Mouse (Mus musculus) kidney, embryonic 15.5 days (tissue): ENCODE results near the gene Muc2. TPM values are rescaled to one million over a fixed set of nuclear protein-coding genes. Genes with fewer than 3 reads are reported as not detected.

Source experiments
- ATAC-seq: fragments of 200-750 bp; cut with Nextera tagmentation; replicated peaks from 2 replicates; pipeline ENCODE4 v1.8.0; 2017; ENCODE audit warnings: moderate TSS enrichment; ENCODE audit not compliant: low FRiP score
- H3K27ac ChIP-seq: fragments of 300-500 bp; sonication (generic); 2 replicates; pipeline ENCODE4 v1.5.1; 2015; ENCODE audit warnings: mild to moderate bottlenecking, inconsistent platforms
- H3K27me3 ChIP-seq: fragments of 300-500 bp; sonication (generic); 2 replicates; pipeline ENCODE4 v1.6.1; 2015; ENCODE audit warnings: inconsistent platforms
- H3K36me3 ChIP-seq: fragments of 300-500 bp; sonication (generic); 2 replicates; pipeline ENCODE4 v1.6.1; 2015; ENCODE audit warnings: inconsistent platforms
- H3K4me1 ChIP-seq: fragments of 300-500 bp; sonication (generic); 2 replicates; pipeline ENCODE4 v1.6.1; 2015; ENCODE audit warnings: inconsistent platforms
- H3K4me2 ChIP-seq: fragments of 300-500 bp; sonication (generic); 2 replicates; pipeline ENCODE4 v1.6.1; 2015; ENCODE audit warnings: moderate library complexity, mild to moderate bottlenecking, inconsistent platforms
- H3K4me3 ChIP-seq: fragments of 300-500 bp; sonication (generic); replicated peaks from 2 replicates; pipeline ENCODE4 v1.5.1; 2015; ENCODE audit warnings: mild to moderate bottlenecking, inconsistent platforms
- H3K9ac ChIP-seq: fragments of 300-500 bp; sonication (generic); 2 replicates; pipeline ENCODE4 v1.6.1; 2015; ENCODE audit warnings: mild to moderate bottlenecking, inconsistent platforms
- H3K9me3 ChIP-seq: fragments of 300-500 bp; sonication (generic); replicated peaks from 2 replicates; pipeline ENCODE4 v1.6.1; 2016; ENCODE audit warnings: inconsistent platforms
- WGBS: fragments of 180-500 bp; shearing (Covaris S2); methylation state at CpG from one replicate; pipeline ENCODE4 v1.1.7; 2015; ENCODE audit warnings: mixed read lengths; 5-methylcytosine and 5-hydroxymethylcytosine counted together
- polyA plus RNA-seq: library from polyadenylated mRNA; unstranded; fragments of >200 nt; fragmentation: Nextera tagmentation; extraction: Ambion mirVana; gene quantifications from 2 replicates; pipeline ENCODE4 v1.2.1, GENCODE M21; 2015

Muc2 gene
- polyA plus RNA-seq, 1 experiment from 2014 or later = 0.40 TPM

DNA sequence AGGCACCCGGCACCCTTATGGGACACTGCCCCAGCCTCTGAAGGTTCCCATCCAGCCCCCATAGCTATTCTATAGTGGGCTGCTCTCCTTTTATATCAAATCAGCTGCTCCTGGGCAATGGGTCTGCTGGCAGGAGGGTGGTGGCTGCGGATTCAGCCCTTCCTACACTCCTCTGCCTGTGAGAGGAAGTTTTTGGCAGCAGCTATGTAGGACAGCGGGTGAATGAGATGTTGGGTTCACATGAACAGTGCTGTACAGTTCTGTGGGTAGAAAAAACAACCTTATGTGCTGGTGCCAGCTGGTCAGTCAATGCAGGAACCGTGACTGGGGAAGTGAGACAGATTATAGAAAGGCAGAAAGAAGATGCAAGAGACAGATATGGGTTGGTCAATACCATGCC lies 11.2 kb upstream of the Muc2 start:
- H3K4me2 ChIP-seq = no peak overlapping the region
- H3K9ac ChIP-seq = no peak overlapping the region
- no peak overlapping the region for H3K27ac ChIP-seq
- H3K4me3 ChIP-seq = no peak overlapping the region
- H3K36me3 ChIP-seq = no peaks in the 10 kb centered on the region
- H3K9me3 ChIP-seq = no peaks in the 10 kb centered on the region
- H3K4me1 ChIP-seq = no peaks in the 10 kb centered on the region
- WGBS = 82% methylated on average over 4 of the region's 4 CpGs
- no peak for ATAC-seq
- no peaks in the 10 kb centered on the region for H3K27me3 ChIP-seq

- 33% methylated on average over 10 of the region's 10 CpGs for WGBS
These were observed 2.8 kb upstream of the Muc2 start for GRCm38 (mm10) chr7:141687330-141687729.

DNA sequence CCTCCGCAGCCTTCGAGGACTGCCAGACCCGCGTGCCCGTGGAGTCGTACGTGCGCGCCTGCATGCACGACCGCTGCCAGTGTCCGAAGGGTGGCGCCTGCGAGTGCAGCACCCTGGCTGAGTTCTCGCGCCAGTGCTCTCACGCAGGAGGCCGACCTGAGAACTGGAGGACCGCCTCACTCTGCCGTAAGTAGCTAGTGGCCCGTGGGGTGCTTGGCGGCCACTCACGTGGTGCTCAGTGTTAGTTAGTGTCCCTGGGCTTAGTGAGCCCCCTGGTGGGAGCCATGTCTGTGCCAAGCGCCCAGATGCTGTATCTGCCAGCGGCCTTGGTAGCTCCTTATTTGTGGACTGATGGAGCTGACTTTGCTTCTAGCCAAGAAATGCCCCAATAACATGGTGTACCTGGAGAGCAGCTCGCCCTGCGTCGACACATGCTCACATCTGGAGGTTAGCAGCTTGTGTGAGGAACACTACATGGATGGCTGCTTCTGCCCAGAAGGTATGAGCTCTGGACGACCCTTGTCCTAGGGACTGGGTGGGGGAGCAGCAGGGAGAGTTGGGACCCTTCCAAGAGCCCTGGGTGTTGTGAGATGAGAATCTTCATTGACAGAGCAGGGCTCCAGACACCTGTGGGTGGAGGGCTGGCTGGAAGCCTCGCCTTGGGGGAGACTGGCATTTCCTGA lies 3.6 kb downstream of the Muc2 start:
- H3K27ac ChIP-seq = no peak overlapping the region
- H3K9me3 ChIP-seq = no peaks in the 10 kb centered on the region
- WGBS = 56% methylated on average over 30 of the region's 30 CpGs
- no peaks in the 10 kb centered on the region for H3K36me3 ChIP-seq
- no peaks in the 10 kb centered on the region; the same call in 1 of the 2 replicates for H3K27me3 ChIP-seq
- H3K4me2 ChIP-seq = peak overlapping the region; percentile 52
- ATAC-seq = peak; percentile 57
- H3K9ac ChIP-seq = no peak overlapping the region
- H3K4me3 ChIP-seq = peak overlapping the region; percentile 15; the same call in 1 of the 2 replicates
- H3K4me1 ChIP-seq = no peaks in the 10 kb centered on the region

More at GRCm38 (mm10) chr7:141687330-141687729, 2.8 kb upstream of the Muc2 start:
- no peak overlapping the region for H3K9ac ChIP-seq
- H3K36me3 ChIP-seq = no peaks in the 10 kb centered on the region
- no peak overlapping the region for H3K4me3 ChIP-seq
- no peak overlapping the region for H3K27ac ChIP-seq
- H3K4me2 ChIP-seq = 0 out of 2 replicates have a peak overlapping the region, but pooled peaks have one; percentile 7
- no peaks in the 10 kb centered on the region for H3K9me3 ChIP-seq
- no peaks in the 10 kb centered on the region; the same call in 1 of the 2 replicates for H3K4me1 ChIP-seq
- no peak for ATAC-seq
- H3K27me3 ChIP-seq = no peaks in the 10 kb centered on the region

GRCm38 (mm10) chr7:141694274-141694639 lies 4.1 kb downstream of the Muc2 start:
- ATAC-seq = no peak
- Histone ChIP-seq H3K4me1 (no peaks in the 10 kb centered on the region), H3K4me3 (no peak overlapping the region), H3K36me3 (no peaks in the 10 kb centered on the region), H3K9ac (no peak overlapping the region), H3K4me2 (no peak overlapping the region), H3K27me3 (no peaks in the 10 kb centered on the region; the same call in 1 of the 2 replicates), H3K9me3 (no peaks in the 10 kb centered on the region), H3K27ac (no peak overlapping the region)
- WGBS = 82% methylated on average over 5 of the region's 5 CpGs

DNA sequence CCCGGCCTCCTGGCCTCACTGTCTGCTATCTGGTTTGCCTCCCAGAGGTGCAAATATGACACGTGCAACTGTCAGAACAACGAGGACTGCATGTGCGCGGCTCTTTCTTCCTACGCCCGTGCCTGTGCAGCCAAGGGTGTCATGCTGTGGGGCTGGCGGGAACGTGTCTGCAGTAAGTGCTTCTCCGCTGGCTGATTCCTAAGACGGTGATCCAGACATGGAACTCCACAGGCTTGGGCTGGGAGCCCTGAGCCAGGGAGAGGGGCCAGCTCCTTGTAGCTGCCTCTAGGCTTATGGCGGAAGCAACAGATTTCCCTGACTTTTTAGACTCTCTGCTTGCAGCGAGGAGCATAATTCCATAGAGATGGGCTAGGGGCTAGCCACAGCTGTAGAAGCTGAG lies 6.4 kb downstream of the Muc2 start:
- no peaks in the 10 kb centered on the region for H3K4me1 ChIP-seq

GRCm38 (mm10) chr7:141699556-141700220 lies 9.5 kb downstream of the Muc2 start:
- WGBS = 83% methylated on average over 8 of the region's 8 CpGs

More for the DNA sequence above, 6.4 kb downstream of the Muc2 start:
- H3K27me3 ChIP-seq = no peaks in the 10 kb centered on the region; the same call in 1 of the 2 replicates
- no peak overlapping the region for H3K27ac ChIP-seq
- no peak for ATAC-seq
- no peaks in the 10 kb centered on the region for H3K36me3 ChIP-seq
- H3K9me3 ChIP-seq = no peaks in the 10 kb centered on the region
- H3K9ac ChIP-seq = no peak overlapping the region
- H3K4me3 ChIP-seq = no peak overlapping the region
- 63% methylated on average over 13 of the region's 13 CpGs for WGBS
- H3K4me2 ChIP-seq = no peak overlapping the region

DNA sequence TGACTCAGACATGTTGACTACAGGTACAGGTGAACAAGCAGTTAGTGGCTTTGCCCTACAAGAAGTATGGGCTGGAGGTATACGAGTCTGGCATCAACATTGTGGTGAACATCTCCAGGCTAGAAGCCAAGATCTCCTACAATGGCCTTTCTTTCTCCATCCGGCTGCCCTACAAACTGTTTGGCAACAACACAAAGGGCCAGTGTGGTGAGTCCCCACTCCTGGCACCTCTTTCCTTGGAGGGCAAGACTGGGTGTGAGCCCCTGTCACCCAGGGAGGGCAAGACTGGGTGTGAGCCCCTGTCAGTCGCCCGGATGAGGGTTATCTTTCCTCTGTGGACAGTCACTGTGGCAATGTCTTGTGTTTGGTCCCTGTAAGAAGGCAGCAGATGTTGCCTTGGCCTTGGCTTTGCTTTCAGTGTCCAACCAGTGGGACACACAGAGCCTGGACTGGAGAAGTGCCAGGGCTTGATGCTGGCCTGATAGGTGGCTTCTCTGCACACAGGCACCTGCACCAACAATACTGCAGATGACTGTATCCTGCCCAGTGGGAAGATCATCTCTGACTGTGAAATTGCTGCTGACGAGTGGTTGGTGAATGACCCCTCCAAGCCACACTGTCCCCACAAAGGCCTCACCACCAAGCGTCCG lies 57.4 kb downstream of the Muc2 start:
- Histone ChIP-seq H3K4me2 (no peak overlapping the region), H3K9ac (no peak overlapping the region), H3K9me3 (no peaks in the 10 kb centered on the region), H3K27me3 (no peaks in the 10 kb centered on the region), H3K27ac (no peak overlapping the region), H3K4me1 (no peaks in the 10 kb centered on the region), H3K36me3 (no peaks in the 10 kb centered on the region), H3K4me3 (no peak overlapping the region)
- ATAC-seq = no peak
- WGBS = 82% methylated on average over 7 of the region's 7 CpGs

More at GRCm38 (mm10) chr7:141699556-141700220, 9.5 kb downstream of the Muc2 start:
- Histone ChIP-seq H3K27ac (no peak overlapping the region), H3K27me3 (no peaks in the 10 kb centered on the region), H3K4me2 (no peak overlapping the region), H3K4me3 (no peak overlapping the region), H3K4me1 (no peaks in the 10 kb centered on the region), H3K9me3 (no peaks in the 10 kb centered on the region), H3K36me3 (no peaks in the 10 kb centered on the region), H3K9ac (no peak overlapping the region)
- ATAC-seq = no peak

DNA sequence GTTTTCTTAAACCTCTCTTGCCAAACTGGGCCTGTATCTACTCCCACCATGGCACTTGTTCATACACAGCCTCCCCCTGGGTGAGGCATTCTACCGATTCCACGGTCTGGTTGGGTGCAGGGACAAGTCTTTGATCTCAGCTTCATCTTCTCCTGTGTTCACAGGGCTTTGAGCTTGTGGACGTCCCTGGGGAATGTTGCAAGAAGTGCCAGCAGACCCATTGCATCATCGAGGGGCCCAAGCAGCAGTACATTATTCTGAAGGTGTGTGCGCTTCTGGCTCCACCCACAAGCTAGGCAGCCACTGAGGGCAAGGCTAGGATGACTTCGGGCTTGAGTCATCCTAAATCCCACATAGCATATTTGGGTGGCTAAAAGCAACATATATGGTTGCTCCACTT lies 62.4 kb downstream of the Muc2 start:
- H3K4me2 ChIP-seq = no peak overlapping the region
- no peak overlapping the region for H3K27ac ChIP-seq
- no peaks in the 10 kb centered on the region for H3K4me1 ChIP-seq
- ATAC-seq = no peak
- WGBS = 83% methylated on average over 6 of the region's 6 CpGs
- H3K36me3 ChIP-seq = no peaks in the 10 kb centered on the region
- H3K9ac ChIP-seq = no peak overlapping the region
- H3K4me3 ChIP-seq = no peak overlapping the region
- no peaks in the 10 kb centered on the region for H3K27me3 ChIP-seq
- no peaks in the 10 kb centered on the region for H3K9me3 ChIP-seq

DNA sequence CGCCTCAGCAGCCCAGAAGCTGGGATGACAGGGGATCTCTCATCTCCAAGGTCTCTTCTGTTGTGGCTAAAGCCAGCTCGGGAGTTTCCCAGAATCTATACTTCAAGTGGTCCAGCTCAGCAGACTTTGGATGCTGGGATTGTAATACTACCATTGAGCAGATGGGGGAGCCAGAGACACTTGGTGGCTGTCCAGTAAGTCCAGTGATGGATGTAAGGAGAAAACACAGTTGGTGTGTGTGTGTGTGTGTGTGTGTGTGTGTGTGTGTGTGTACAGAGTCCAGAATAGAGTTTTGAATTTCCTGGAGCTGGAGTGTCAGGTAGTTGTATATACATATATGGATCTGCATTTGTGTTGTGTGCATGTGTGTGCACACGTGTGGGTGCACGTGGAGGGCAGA lies 65.7 kb downstream of the Muc2 start:
- no peaks in the 10 kb centered on the region for H3K4me1 ChIP-seq
- no peaks in the 10 kb centered on the region for H3K36me3 ChIP-seq
- WGBS = 50% methylated on average over 4 of the region's 4 CpGs
- H3K27ac ChIP-seq = no peak overlapping the region
- no peak overlapping the region for H3K9ac ChIP-seq
- H3K4me3 ChIP-seq = no peak overlapping the region
- no peak for ATAC-seq
- H3K9me3 ChIP-seq = no peaks in the 10 kb centered on the region
- H3K27me3 ChIP-seq = no peaks in the 10 kb centered on the region
- no peak overlapping the region for H3K4me2 ChIP-seq

- Histone ChIP-seq H3K27me3 (no peaks in the 10 kb centered on the region), H3K9ac (no peak overlapping the region), H3K4me3 (no peak overlapping the region), H3K27ac (no peak overlapping the region), H3K4me1 (no peaks in the 10 kb centered on the region), H3K36me3 (no peaks in the 10 kb centered on the region), H3K4me2 (no peak overlapping the region), H3K9me3 (no peaks in the 10 kb centered on the region)
- ATAC-seq = no peak
- WGBS = 58% methylated on average over 4 of the region's 4 CpGs
These were observed 68.2 kb downstream of the Muc2 start for GRCm38 (mm10) chr7:141758291-141758690.

GRCm38 (mm10) chr7:141770521-141770920 lies 80.4 kb downstream of the Muc2 start:
- WGBS = 88% methylated on average over 3 of the region's 3 CpGs
- Histone ChIP-seq H3K36me3 (no peaks in the 10 kb centered on the region), H3K9me3 (no peaks in the 10 kb centered on the region), H3K27ac (no peak overlapping the region), H3K4me1 (no peaks in the 10 kb centered on the region), H3K27me3 (no peaks in the 10 kb centered on the region), H3K4me3 (no peak overlapping the region), H3K4me2 (no peak overlapping the region), H3K9ac (no peak overlapping the region)
- no peak for ATAC-seq

- WGBS = 84% methylated on average over 8 of the region's 8 CpGs
- Histone ChIP-seq H3K4me3 (no peak overlapping the region), H3K4me1 (no peaks in the 10 kb centered on the region), H3K27me3 (no peaks in the 10 kb centered on the region), H3K9ac (no peak overlapping the region), H3K4me2 (no peak overlapping the region), H3K36me3 (no peaks in the 10 kb centered on the region), H3K27ac (no peak overlapping the region), H3K9me3 (no peaks in the 10 kb centered on the region)
- peak; percentile 85 for ATAC-seq
These were observed 80.8 kb downstream of the Muc2 start for GRCm38 (mm10) chr7:141770988-141771387.
